Mouse (Mus musculus): Measurements from ENCODE around the gene Adtrp.

DNA sequence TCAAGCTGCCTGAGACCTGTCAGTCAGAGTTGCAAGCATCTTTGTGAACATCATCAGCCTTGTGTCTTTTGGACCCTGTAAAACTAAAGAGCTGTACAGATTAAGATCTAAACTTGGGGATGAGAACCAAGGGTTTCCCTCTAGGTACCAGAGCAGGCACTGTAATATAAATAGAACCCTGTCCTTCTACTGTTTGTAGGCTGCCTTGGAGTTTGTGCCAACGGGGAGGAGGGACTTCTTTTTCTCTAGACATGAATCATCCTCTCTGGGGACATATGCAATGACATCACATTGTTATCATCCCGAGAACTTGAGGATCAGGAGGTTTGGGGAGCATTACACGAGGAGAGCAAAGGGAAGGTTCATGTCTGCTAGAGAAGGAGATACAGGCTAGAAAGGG, 24.4 kb downstream of the Adtrp start:
- TF ChIP-seq GATA1 (IDR thresholded peaks at IDR 0.05; ENCODE audit: borderline replicate concordance, low read length) (no peak), FLI1 (IDR thresholded peaks at IDR 0.05; ENCODE audit: low read length) (no peak)
